Mouse (Mus musculus) G1E-ER4 (cell line): ENCODE results near the gene Mtfp1. TPM values are rescaled to one million over a fixed set of nuclear protein-coding genes. Genes with fewer than 3 reads are reported as not detected.

ENCODE experiments used
- GATA1 ChIP-seq: IDR thresholded peaks from one replicate; pipeline ENCODE4 v1.8.0; 2012; ENCODE audit warnings: low read length, inconsistent platforms
- polyA plus RNA-seq: library from polyadenylated mRNA; stranded (reverse); fragments of >175 nt; gene quantifications from 2 replicates; pipeline ENCODE4 v1.2.3, GENCODE M21; 2012

The Mtfp1 gene
- polyA plus RNA-seq, 1 experiment: 18.8 TPM

GRCm38 (mm10) chr11:4118081-4118921 lies 23.1 kb upstream of the Mtfp1 start:
- TF ChIP-seq GATA1: no peak

GRCm38 (mm10) chr11:4117372-4118071 lies 22.3 kb upstream of the Mtfp1 start:
- no peak for TF ChIP-seq GATA1

GRCm38 (mm10) chr11:4116458-4117141 lies 21.4 kb upstream of the Mtfp1 start:
- no peak for TF ChIP-seq GATA1

DNA sequence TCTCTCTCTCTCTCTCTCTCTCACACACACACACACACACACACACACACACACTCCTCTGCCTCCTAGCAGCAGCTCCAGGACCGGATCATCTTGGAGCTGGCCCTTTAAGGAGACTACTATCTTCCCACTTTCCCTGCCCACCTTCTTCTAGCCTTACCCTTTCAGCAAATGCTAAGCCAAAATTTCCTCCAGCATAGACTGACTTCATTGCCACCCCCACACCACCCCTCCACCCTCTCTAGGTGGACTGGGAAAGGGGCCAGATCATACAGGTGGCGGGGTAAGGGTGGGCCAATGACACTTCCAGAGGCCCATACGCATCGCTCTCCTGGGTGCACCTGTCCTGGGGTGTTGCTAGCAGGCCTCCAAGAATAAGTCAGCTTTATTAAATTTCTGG lies 20.2 kb upstream of the Mtfp1 start:
- TF ChIP-seq GATA1: no peak

GRCm38 (mm10) chr11:4113970-4114369 lies 18.7 kb upstream of the Mtfp1 start:
- TF ChIP-seq GATA1: no peak

DNA sequence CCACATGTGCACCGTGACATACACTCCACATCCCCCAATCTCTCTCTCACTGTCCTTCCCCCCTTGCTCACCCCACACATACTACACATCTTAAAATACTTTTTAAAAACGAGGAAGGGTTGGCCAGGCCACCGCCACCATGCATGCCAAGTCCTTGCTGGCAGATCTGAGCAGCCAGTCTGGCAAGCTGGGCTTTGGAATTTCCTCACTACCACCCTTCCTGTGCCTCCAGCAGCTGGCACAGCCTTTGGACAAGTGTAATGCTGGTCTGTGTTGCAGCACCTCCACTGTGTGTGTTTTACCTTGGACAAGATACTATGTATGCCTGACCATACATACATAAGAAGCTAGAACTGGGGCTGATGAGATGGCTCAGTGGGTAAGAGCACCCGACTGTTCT lies 18.3 kb upstream of the Mtfp1 start:
- no peak for TF ChIP-seq GATA1

DNA sequence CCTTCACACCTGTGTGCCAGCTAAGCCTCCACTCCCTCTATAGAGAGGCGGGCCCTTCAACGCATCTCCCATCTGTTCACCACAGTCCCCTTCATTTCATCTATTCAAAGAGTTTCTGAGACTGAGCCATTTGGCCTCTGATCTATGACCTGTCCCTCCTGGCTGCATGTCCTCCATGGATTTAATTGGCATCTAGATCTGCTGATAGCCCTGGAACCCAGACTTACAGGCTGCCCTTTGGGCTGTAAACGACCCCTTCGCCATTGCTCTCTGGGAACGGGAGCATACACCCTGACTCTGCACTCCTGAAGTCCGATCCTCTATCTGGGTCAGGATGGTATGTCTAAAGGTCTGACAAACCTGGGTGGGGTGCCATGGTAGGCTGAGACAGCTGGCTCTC lies 17.6 kb upstream of the Mtfp1 start:
- no peak for TF ChIP-seq GATA1

DNA sequence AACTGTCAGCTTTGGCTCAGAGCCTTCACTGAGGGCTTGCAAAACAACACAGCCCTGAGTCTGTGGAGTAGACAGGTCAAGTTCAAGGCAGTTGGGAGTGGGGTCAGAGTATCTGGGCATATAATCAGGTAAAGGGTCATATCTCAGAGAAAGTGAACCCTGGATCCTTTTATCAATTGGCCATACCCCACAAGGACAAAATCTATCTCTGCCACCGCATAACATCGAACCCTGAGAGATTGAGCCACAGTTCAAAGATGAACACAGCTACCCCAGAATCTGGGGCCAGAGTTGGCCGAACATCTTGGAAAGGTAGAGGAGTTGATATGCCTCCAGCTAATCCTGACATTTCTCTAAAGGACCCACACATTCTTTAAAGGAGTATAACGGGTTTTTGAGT lies 16.8 kb upstream of the Mtfp1 start:
- no peak for TF ChIP-seq GATA1

- no peak for TF ChIP-seq GATA1
Measured at GRCm38 (mm10) chr11:4108691-4109090, 13.4 kb upstream of the Mtfp1 start.

DNA sequence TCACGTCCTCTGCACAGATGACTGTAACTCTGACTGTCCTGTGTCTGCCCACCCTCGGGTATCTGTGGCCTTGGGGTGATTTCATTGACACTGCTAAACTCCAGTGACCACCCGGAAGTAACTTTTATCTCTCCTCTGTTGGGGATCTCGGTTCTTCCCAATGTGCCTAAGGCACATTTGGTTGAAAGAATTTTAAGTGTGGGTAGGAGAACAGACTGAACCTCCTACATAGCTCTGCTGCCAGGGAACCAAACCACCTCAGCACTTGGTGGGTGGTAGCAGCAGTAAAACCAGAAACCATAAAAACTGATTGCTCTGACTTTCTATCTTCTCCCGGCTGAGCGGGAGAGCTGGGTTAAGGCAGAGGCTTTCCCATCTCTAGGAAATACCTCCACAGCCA lies 10.2 kb upstream of the Mtfp1 start:
- no peak for TF ChIP-seq GATA1

DNA sequence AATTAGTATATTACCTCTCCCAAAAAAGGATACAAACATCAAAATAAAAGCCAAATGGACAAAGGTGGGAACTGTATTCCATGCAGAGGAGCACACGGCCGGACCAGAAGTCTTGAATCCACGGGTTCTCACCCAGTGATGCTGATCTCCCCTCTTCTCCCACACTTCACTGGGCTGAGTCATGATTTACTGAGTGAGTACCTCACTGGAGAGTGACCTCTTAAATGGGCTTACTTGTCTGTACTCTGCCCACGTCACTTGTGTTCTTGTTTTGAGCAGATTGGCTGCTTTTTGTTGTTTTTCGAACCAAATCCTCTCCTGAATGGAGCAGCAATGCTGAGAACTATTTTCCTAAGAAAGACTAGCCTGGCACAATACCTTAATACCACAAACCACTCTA lies 9.7 kb upstream of the Mtfp1 start:
- TF ChIP-seq GATA1: no peak

DNA sequence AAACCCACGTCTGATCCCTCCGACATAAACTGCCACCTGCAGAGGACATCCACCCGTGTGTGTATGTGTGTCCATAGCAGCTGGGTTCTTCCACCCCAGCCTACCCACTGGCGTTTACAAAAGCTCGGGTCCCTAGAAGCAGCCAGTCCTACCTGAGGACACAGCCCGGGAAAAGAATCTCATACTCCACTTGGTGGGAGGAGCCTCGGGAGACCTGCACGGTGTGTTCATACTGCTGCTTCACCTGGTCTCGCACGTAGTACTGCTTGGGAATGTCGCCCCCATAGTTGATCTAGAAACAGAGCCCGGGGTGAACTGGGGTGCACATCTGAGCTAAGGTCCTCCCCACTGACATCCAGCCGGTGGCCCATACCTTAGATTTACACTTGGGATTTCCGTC lies 8.3 kb upstream of the Mtfp1 start:
- TF ChIP-seq GATA1: no peak

- no peak for TF ChIP-seq GATA1
Measured at GRCm38 (mm10) chr11:4101851-4102250, 6.6 kb upstream of the Mtfp1 start.

DNA sequence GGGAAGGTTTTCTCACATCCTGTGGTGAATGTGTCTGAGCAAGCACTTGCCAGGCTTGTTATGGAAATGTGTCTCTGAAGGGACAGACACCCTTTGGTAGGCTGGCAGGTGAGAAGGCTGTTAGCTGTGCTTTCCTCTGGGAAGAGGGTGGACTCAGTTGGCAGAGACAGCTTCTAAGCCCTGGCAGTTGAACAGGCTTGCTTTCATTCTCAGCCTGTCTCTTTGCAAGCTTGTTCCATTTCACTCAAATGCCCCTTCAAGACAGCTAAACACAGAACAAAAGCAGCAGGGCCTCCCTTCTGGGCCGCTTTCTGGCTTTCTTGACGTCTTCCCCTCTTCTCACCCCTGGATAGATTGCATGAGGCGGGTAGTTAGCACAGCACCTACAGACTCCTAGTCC lies 4.2 kb upstream of the Mtfp1 start:
- no peak for TF ChIP-seq GATA1

- no peak for TF ChIP-seq GATA1
Measured at GRCm38 (mm10) chr11:4098816-4099215, 3.6 kb upstream of the Mtfp1 start.

DNA sequence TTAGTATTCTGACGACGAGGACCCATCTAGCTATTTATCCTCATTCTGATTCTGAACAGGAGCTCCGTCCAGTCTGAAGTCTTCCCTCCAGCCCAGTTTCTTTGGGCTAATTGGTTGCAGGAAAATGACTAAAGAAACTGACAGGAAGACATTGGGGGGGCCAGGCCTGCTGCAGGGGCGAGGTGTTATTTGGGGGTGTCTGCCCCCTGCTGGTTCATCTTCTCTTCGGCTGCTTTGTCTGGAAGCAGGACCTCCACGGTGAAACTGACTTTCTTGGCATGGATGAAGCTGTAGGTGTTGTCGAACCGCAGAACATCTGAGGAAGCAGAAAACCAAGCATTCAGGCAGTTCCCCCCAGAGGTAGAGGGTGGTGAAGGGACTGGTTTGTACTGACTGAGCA lies 2.9 kb upstream of the Mtfp1 start:
- TF ChIP-seq GATA1: no peak

- no peak for TF ChIP-seq GATA1
Measured at GRCm38 (mm10) chr11:4097091-4097621, 1.9 kb upstream of the Mtfp1 start.
